Mouse (Mus musculus): ENCODE results near the gene St3gal2.
"Not testable (repeated sequence)": the region's sequence is repeated elsewhere in the genome, so short reads cannot be mapped to it uniquely, and the experiment has no call there.

Gene St3gal2

GRCm38 (mm10) chr8:110990017-110990416 is 70.3 kb downstream of the St3gal2 start:
- DNase-seq (ENCODE audit: low spot score in 2 of 2) = no peak

- no peak for DNase-seq (ENCODE audit: low spot score in 2 of 2)
Observed at GRCm38 (mm10) chr8:110996641-110997430, 77.1 kb downstream of the St3gal2 start.

GRCm38 (mm10) chr8:110997547-110998531 is 78.1 kb downstream of the St3gal2 start, which contains the start of gene Ddx19a:
TSS of gene Ddx19a (minus strand) at chr8:110997800.
- peak; percentile 90 to 92 for DNase-seq (ENCODE audit: low spot score in 2 of 2)

GRCm38 (mm10) chr8:111010230-111010991 is 90.7 kb downstream of the St3gal2 start:
- DNase-seq (ENCODE audit: low spot score in 2 of 2) = not testable (repeated sequence)

Data from frontal cortex, postnatal 36 days (tissue).